Mouse (Mus musculus): Measurements from ENCODE around the gene Slc6a8. TPM values are rescaled to one million over a fixed set of nuclear protein-coding genes. Genes with fewer than 3 reads are reported as not detected.

Slc6a8 gene
- polyA plus RNA-seq, 1 experiment from 2014 or later = 7.4 TPM

Other genes starting within 250 kb of the Slc6a8 start
- gene Trex2, start 237.8 kb upstream of the Slc6a8 start, polyA plus RNA-seq (2015; fragmentation: Nextera tagmentation; extraction: Ambion mirVana) = not detected in 2 replicates
- gene Haus7, start 214.1 kb upstream of the Slc6a8 start, polyA plus RNA-seq (2015; fragmentation: Nextera tagmentation; extraction: Ambion mirVana) = 75.5 and 76.1 TPM in 2 replicates
- gene Bgn, start 189.5 kb upstream of the Slc6a8 start, polyA plus RNA-seq (2015; fragmentation: Nextera tagmentation; extraction: Ambion mirVana) = 22.9 and 24.3 TPM in 2 replicates
- 5.9 and 7.0 TPM in 2 replicates for gene Atp2b3, start 170.1 kb upstream of the Slc6a8 start, polyA plus RNA-seq (2015; fragmentation: Nextera tagmentation; extraction: Ambion mirVana)
- 0.43 and 0.46 TPM in 2 replicates for gene Dusp9, start 33.7 kb upstream of the Slc6a8 start, polyA plus RNA-seq (2015; fragmentation: Nextera tagmentation; extraction: Ambion mirVana)
- gene Pnck, start 13.0 kb upstream of the Slc6a8 start, polyA plus RNA-seq (2015; fragmentation: Nextera tagmentation; extraction: Ambion mirVana) = 179 and 188 TPM in 2 replicates
- gene Bcap31, start 43.0 kb downstream of the Slc6a8 start, polyA plus RNA-seq (2015; fragmentation: Nextera tagmentation; extraction: Ambion mirVana) = 112 and 115 TPM in 2 replicates
- 12.8 and 13.5 TPM in 2 replicates for gene Abcd1, start 43.4 kb downstream of the Slc6a8 start, polyA plus RNA-seq (2015; fragmentation: Nextera tagmentation; extraction: Ambion mirVana)
- 0.23 and 0.35 TPM in 2 replicates for gene Plxnb3, start 83.9 kb downstream of the Slc6a8 start, polyA plus RNA-seq (2015; fragmentation: Nextera tagmentation; extraction: Ambion mirVana)
- 1.6 and 2.1 TPM in 2 replicates for gene Srpk3, start 101.3 kb downstream of the Slc6a8 start, polyA plus RNA-seq (2015; fragmentation: Nextera tagmentation; extraction: Ambion mirVana)
- gene Idh3g, start 113.7 kb downstream of the Slc6a8 start, polyA plus RNA-seq (2015; fragmentation: Nextera tagmentation; extraction: Ambion mirVana) = 258 and 267 TPM in 2 replicates
- 134 and 140 TPM in 2 replicates for gene Ssr4, start 113.9 kb downstream of the Slc6a8 start, polyA plus RNA-seq (2015; fragmentation: Nextera tagmentation; extraction: Ambion mirVana)
- gene Pdzd4, start 151.8 kb downstream of the Slc6a8 start, polyA plus RNA-seq (2015; fragmentation: Nextera tagmentation; extraction: Ambion mirVana) = 5.6 and 5.9 TPM in 2 replicates
- gene Avpr2, start 219.0 kb downstream of the Slc6a8 start, polyA plus RNA-seq (2015; fragmentation: Nextera tagmentation; extraction: Ambion mirVana) = 0.17 and 0.30 TPM in 2 replicates
- gene L1cam, start 223.0 kb downstream of the Slc6a8 start, polyA plus RNA-seq (2015; fragmentation: Nextera tagmentation; extraction: Ambion mirVana) = 98.6 and 120 TPM in 2 replicates
- 4.0 and 4.6 TPM in 2 replicates for gene Arhgap4, start 248.7 kb downstream of the Slc6a8 start, polyA plus RNA-seq (2015; fragmentation: Nextera tagmentation; extraction: Ambion mirVana)
- gene Naa10, start 248.8 kb downstream of the Slc6a8 start, polyA plus RNA-seq (2015; fragmentation: Nextera tagmentation; extraction: Ambion mirVana) = 84.8 and 86.9 TPM in 2 replicates

All from midbrain, embryonic 15.5 days (tissue).